Mouse (Mus musculus) C3H10T1/2 (cell line): ENCODE measurements around the gene Cabp2. TPM values are rescaled to one million over a fixed set of nuclear protein-coding genes. Genes with fewer than 3 reads are reported as not detected.

ENCODE experiments used
- polyA plus RNA-seq, 2 experiments: library from polyadenylated mRNA; unstranded; fragments of >200 nt; fragmentation: generic; extraction: Trizol; gene quantifications; one replicate each; pipeline ENCODE4 v1.2.1; 2012; ENCODE audit warnings: missing spikeins in 2 of 2

Gene Cabp2
- not detected for polyA plus RNA-seq

GRCm38 (mm10) chr19:4081394-4081793 is at the start of gene Cabp2:
Cabp2 (plus strand) TSS chr19:4081578.

GRCm38 (mm10) chr19:4037788-4038232 is 43.6 kb upstream of the Cabp2 start, which contains the start of gene Gstp1:
Gstp1 (minus strand) TSS chr19:4037985.

GRCm38 (mm10) chr19:4045966-4046865 is 35.2 kb upstream of the Cabp2 start, which contains the start of gene Gstp2:
Gstp2 (minus strand) TSS chr19:4046023.

GRCm38 (mm10) chr19:4059069-4059740 is 22.2 kb upstream of the Cabp2 start, which contains the start of gene Gstp3:
Gstp3 (minus strand) TSS chr19:4059569.

GRCm38 (mm10) chr19:4096642-4097440 is 15.5 kb downstream of the Cabp2 start, which contains the start of gene Cdk2ap2:
Cdk2ap2 (plus strand) TSS chr19:4097182.

GRCm38 (mm10) chr19:4099837-4100717 is 18.7 kb downstream of the Cabp2 start, which contains the start of gene Pitpnm1:
Pitpnm1 (plus strand) TSS chr19:4099998.

GRCm38 (mm10) chr19:4125741-4126696 is 44.6 kb downstream of the Cabp2 start, which contains the start of gene Aip:
Aip (minus strand) TSS chr19:4125858.

Other genes starting within 250 kb of the Cabp2 start
- gene Chka, start 229.8 kb upstream of the Cabp2 start, polyA plus RNA-seq, result 10 to 100 TPM in 1 of 2 experiments, 1 to 10 TPM in 1; 3.8 to 19.2 TPM
- 10 to 100 TPM; 46.1 to 53.3 TPM for gene Tcirg1, start 174.4 kb upstream of the Cabp2 start, polyA plus RNA-seq
- 100 to 1,000 TPM; 269 to 451 TPM for gene Ndufs8, start 168.8 kb upstream of the Cabp2 start, polyA plus RNA-seq
- gene Aldh3b1, start 151.8 kb upstream of the Cabp2 start, polyA plus RNA-seq, result 1 to 10 TPM; 2.7 to 8.3 TPM
- under 1 TPM; 0.01 to 0.08 TPM for gene Unc93b1, start 146.4 kb upstream of the Cabp2 start, polyA plus RNA-seq
- gene Aldh3b3, start 122.9 kb upstream of the Cabp2 start, polyA plus RNA-seq, result under 1 TPM in 1 of 2 experiments, not detected in 1; 0.01 TPM
- not detected for gene Aldh3b2, start 109.2 kb upstream of the Cabp2 start, polyA plus RNA-seq
- 10 to 100 TPM in 1 of 2 experiments, 1 to 10 TPM in 1; 7.4 to 28.3 TPM for gene Acy3, start 95.0 kb upstream of the Cabp2 start, polyA plus RNA-seq
- under 1 TPM in 1 of 2 experiments, not detected in 1; 0.05 TPM for gene Tbx10, start 88.8 kb upstream of the Cabp2 start, polyA plus RNA-seq
- gene Nudt8, start 81.0 kb upstream of the Cabp2 start, polyA plus RNA-seq, result 10 to 100 TPM; 41.3 to 59.9 TPM
- 1 to 10 TPM in 1 of 2 experiments, under 1 TPM in 1; 0.19 to 1.4 TPM for gene Gm49405, start 81.0 kb upstream of the Cabp2 start, polyA plus RNA-seq
- 1 to 10 TPM in 1 of 2 experiments, under 1 TPM in 1; 0.41 to 4.0 TPM for gene Doc2g, start 78.3 kb upstream of the Cabp2 start, polyA plus RNA-seq
- gene Ndufv1, start 68.8 kb upstream of the Cabp2 start, polyA plus RNA-seq, result 100 to 1,000 TPM; 253 to 401 TPM
- 1,000 to 10,000 TPM in 1 of 2 experiments, 100 to 1,000 TPM in 1; 849 to 1,247 TPM for gene Gstp1, start 43.6 kb upstream of the Cabp2 start, polyA plus RNA-seq
- 10 to 100 TPM in 1 of 2 experiments, 1 to 10 TPM in 1; 1.8 to 13.9 TPM for gene Gstp2, start 35.6 kb upstream of the Cabp2 start, polyA plus RNA-seq
- under 1 TPM; 0.15 to 0.18 TPM for gene Gstp3, start 22.0 kb upstream of the Cabp2 start, polyA plus RNA-seq
- 100 to 1,000 TPM in 1 of 2 experiments, 10 to 100 TPM in 1; 86.0 to 148 TPM for gene Cdk2ap2, start 15.6 kb downstream of the Cabp2 start, polyA plus RNA-seq
- 10 to 100 TPM; 48.2 to 61.6 TPM for gene Pitpnm1, start 18.4 kb downstream of the Cabp2 start, polyA plus RNA-seq
- 100 to 1,000 TPM; 201 to 241 TPM for gene Aip, start 44.3 kb downstream of the Cabp2 start, polyA plus RNA-seq
- under 1 TPM in 1 of 2 experiments, not detected in 1; 0.09 TPM for gene Gpr152, start 58.2 kb downstream of the Cabp2 start, polyA plus RNA-seq
- gene Cabp4, start 62.5 kb downstream of the Cabp2 start, polyA plus RNA-seq, result under 1 TPM; 0.14 to 0.38 TPM
- gene Coro1b, start 67.0 kb downstream of the Cabp2 start, polyA plus RNA-seq, result 100 to 1,000 TPM; 256 to 440 TPM
- 1 to 10 TPM; 6.5 to 9.5 TPM for gene Ptprcap, start 72.0 kb downstream of the Cabp2 start, polyA plus RNA-seq
- 10 to 100 TPM; 28.6 to 29.9 TPM for gene Rps6kb2, start 81.8 kb downstream of the Cabp2 start, polyA plus RNA-seq
- gene Carns1, start 93.9 kb downstream of the Cabp2 start, polyA plus RNA-seq, result 10 to 100 TPM in 1 of 2 experiments, 1 to 10 TPM in 1; 1.8 to 16.2 TPM
- gene Tbc1d10c, start 109.7 kb downstream of the Cabp2 start, polyA plus RNA-seq, result 1 to 10 TPM in 1 of 2 experiments, under 1 TPM in 1; 0.63 to 1.7 TPM
- gene Ppp1ca, start 110.5 kb downstream of the Cabp2 start, polyA plus RNA-seq, result 1,000 to 10,000 TPM in 1 of 2 experiments, 100 to 1,000 TPM in 1; 727 to 1,261 TPM
- gene Rad9a, start 120.1 kb downstream of the Cabp2 start, polyA plus RNA-seq, result 10 to 100 TPM; 25.1 to 36.1 TPM
- gene Clcf1, start 132.7 kb downstream of the Cabp2 start, polyA plus RNA-seq, result 10 to 100 TPM in 1 of 2 experiments, 1 to 10 TPM in 1; 7.5 to 24.4 TPM
- gene AC109138.7, start 132.8 kb downstream of the Cabp2 start, polyA plus RNA-seq, result 1 to 10 TPM in 1 of 2 experiments, not detected in 1; 3.9 TPM
- gene Pold4, start 150.3 kb downstream of the Cabp2 start, polyA plus RNA-seq, result 100 to 1,000 TPM; 131 to 165 TPM
- gene Ssh3, start 187.6 kb downstream of the Cabp2 start, polyA plus RNA-seq, result 10 to 100 TPM in 1 of 2 experiments, 1 to 10 TPM in 1; 7.4 to 30.3 TPM
- 1 to 10 TPM in 1 of 2 experiments, under 1 TPM in 1; 0.77 to 4.5 TPM for gene Ankrd13d, start 201.6 kb downstream of the Cabp2 start, polyA plus RNA-seq
- 10 to 100 TPM; 37.7 to 44.4 TPM for gene Grk2, start 224.6 kb downstream of the Cabp2 start, polyA plus RNA-seq